Mouse (Mus musculus) CH12.LX (cell line): ENCODE data around the gene Zfp281.

ENCODE experiments used
- CTCF ChIP-seq, 2 experiments: IDR thresholded peaks in 1 of 2; conservative IDR thresholded peaks in 1 of 2; 2 replicates each; pipeline ENCODE4 v1.5.1; 2011 to 2012; ENCODE audit warnings: low read depth in 2 of 2, low read length in 2 of 2, improper control_type of control experiment in 1 of 2, inconsistent platforms in 1 of 2, mild to moderate bottlenecking in 1 of 2, moderate library complexity in 1 of 2
- EP300 ChIP-seq: IDR thresholded peaks from 2 replicates; pipeline ENCODE4 v1.6.1; 2011; ENCODE audit warnings: low read length, improper control_type of control experiment
- MAFK ChIP-seq: IDR thresholded peaks from 2 replicates; pipeline ENCODE4 v1.6.1; 2011; ENCODE audit warnings: low read length, improper control_type of control experiment; ENCODE audit not compliant: insufficient replicate concordance
- MAX ChIP-seq: IDR thresholded peaks from 2 replicates; pipeline ENCODE4 v1.6.1; 2011; ENCODE audit warnings: low read length, improper control_type of control experiment
- POLR2A ChIP-seq: IDR thresholded peaks from 2 replicates; pipeline ENCODE4 v1.6.1; 2011; ENCODE audit warnings: low read depth, mild to moderate bottlenecking, improper control_type of control experiment, low read length
- RAD21 ChIP-seq: IDR thresholded peaks from 2 replicates; pipeline ENCODE4 v1.6.1; 2011; ENCODE audit warnings: low read depth, mild to moderate bottlenecking, low read length, improper control_type of control experiment, moderate library complexity
- UBTF ChIP-seq: IDR thresholded peaks from 2 replicates; pipeline ENCODE4 v1.6.1; 2012; ENCODE audit warnings: low read depth, mild to moderate bottlenecking, inconsistent platforms, low read length, improper control_type of control experiment, moderate library complexity

GRCm38 (mm10) chr1:136653526-136653925, 28.8 kb downstream of the Zfp281 start:
- no peak for TF ChIP-seq MAX
- TF ChIP-seq CTCF (conservative IDR thresholded peaks at IDR 0.05 in 1 of 2, IDR thresholded peaks at IDR 0.05 in 1 of 2; ENCODE audit: low read depth in 2 of 2, low read length in 2 of 2), result no peak
- no peak for TF ChIP-seq MAFK
- TF ChIP-seq RAD21, result no peak
- no peak for TF ChIP-seq EP300
- no peak for TF ChIP-seq UBTF
- no peak for TF ChIP-seq POLR2A
